ENCODE assay signal across 13 mouse cellular contexts in the genomic region with DNA sequence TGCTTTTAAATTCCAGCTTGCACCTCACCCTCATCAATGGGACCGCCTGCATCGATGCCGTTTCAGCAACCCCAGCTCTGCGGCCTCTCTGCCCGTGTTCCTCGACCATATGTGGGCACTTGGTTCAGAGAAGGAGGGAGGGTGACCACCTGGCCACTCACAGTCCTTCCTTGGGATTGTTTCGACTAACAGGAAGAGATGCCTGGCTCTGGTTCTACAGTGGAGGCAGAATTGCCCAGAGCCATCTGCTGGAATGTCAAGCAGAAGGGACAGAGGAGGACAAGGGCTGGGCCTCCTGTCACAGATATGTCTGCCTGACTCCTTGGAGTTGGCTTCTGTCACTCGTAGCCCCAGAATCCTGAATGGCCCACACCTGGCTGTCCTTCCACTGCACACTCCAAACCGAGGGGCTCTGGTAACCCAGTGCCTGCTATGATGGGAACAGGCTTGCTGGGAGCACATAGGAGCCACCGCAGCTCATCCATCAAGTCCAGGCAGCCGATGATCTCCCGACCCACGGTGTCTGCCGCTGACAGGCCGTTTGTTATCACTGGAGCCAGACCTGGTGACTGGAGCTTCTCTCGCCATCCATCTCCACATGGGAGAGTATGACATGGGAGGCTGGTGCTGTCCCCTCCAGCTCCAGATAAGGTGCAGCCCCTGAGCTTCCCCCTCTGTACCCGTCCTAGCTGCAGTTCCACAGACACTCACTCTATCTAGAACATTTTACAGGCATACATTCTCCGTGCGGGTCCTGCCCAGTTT. TPM values are rescaled to one million over a fixed set of nuclear protein-coding genes. Genes with fewer than 3 reads are reported as not detected.
A peak's percentile ranks its signal among the peaks of the same experiment; 100 is the strongest.
DNase-seq lines count a peak whose midpoint lies in the region; ATAC-seq lines count a peak whose summit lies in the region.
"Had no signal": no experiment of that assay in that cellular context is flagged by ENCODE, and none has a peak within 500 bp of the region (broad histone marks: within the 10 kb centered on the region; RNA-seq: fewer than 3 reads in every experiment).

No protein-coding gene starts in this region.

- H3K4me2 ChIP-seq in neural tube, embryonic 13.5 days, result no peak overlapping the region
- H3K4me2 ChIP-seq in intestine, embryonic 16.5 days (ENCODE audit: low read depth, low read length), result no peak overlapping the region

- H3K36me3 ChIP-seq in heart, embryonic 10.5 days, result no peaks in the 10 kb centered on the region
- H3K36me3 ChIP-seq in neural tube, embryonic 13.5 days, result no peaks in the 10 kb centered on the region
- H3K36me3 ChIP-seq in intestine, embryonic 16.5 days (ENCODE audit: control insufficient read depth, insufficient read depth, low read length), result no peaks in the 10 kb centered on the region
- H3K36me3 ChIP-seq: embryonic facial prominence, embryonic 10.5 days had no signal

- no peak for ATAC-seq in neural tube, embryonic 13.5 days (ENCODE audit: low read depth)
- ATAC-seq in intestine, embryonic 16.5 days, result peak; percentile 63
- ATAC-seq in granulocyte monocyte progenitor cell, adult 5-6 weeks (replicated peaks; ENCODE audit: poor library complexity, severe bottlenecking), result no peak
- ATAC-seq: forebrain, embryonic 14.5 days had no signal

- peak; percentile 94 for DNase-seq in heart, embryonic 10.5 days (ENCODE audit: low spot score)
- DNase-seq in heart, adult 9 months (ENCODE audit: low spot score in 2 of 2), result no peak
- no peak for DNase-seq in neural tube, embryonic 10.5 days (ENCODE audit: extremely low spot score, low spot score)
- DNase-seq in spleen, postnatal 4 days (ENCODE audit: low spot score in 2 of 2), result peak; percentile 74 to 81
- no peak for DNase-seq in right cerebral cortex, postnatal 10 days (ENCODE audit: low spot score in 2 of 2)
- DNase-seq: adrenal gland, postnatal 10 days; heart, adult 11 months; kidney, adult 18-20 months had no signal

- no peak overlapping the region for H3K9ac ChIP-seq in neural tube, embryonic 13.5 days
- H3K9ac ChIP-seq in intestine, embryonic 16.5 days (ENCODE audit: low read depth, low read length), result no peak overlapping the region

- H3K9me3 ChIP-seq in heart, embryonic 10.5 days, result no peaks in the 10 kb centered on the region
- no peaks in the 10 kb centered on the region for H3K9me3 ChIP-seq in neural tube, embryonic 13.5 days
- no peaks in the 10 kb centered on the region for H3K9me3 ChIP-seq in intestine, embryonic 16.5 days (ENCODE audit: control insufficient read depth, low read length)
- H3K9me3 ChIP-seq: embryonic facial prominence, embryonic 10.5 days had no signal

- H3K27ac ChIP-seq in heart, embryonic 10.5 days, result no peak overlapping the region
- 0 out of 2 replicates have a peak overlapping the region, but pooled peaks have one; percentile 18 for H3K27ac ChIP-seq in neural tube, embryonic 13.5 days (replicated peaks)
- H3K27ac ChIP-seq in intestine, embryonic 16.5 days (ENCODE audit: low read length), result no peak overlapping the region
- H3K27ac ChIP-seq: embryonic facial prominence, embryonic 10.5 days had no signal

- peaks cover 22% of the 10 kb centered on the region for H3K4me1 ChIP-seq in heart, embryonic 10.5 days
- peaks cover 5% of the 10 kb centered on the region for H3K4me1 ChIP-seq in neural tube, embryonic 13.5 days (replicated peaks)
- H3K4me1 ChIP-seq in intestine, embryonic 16.5 days (ENCODE audit: control insufficient read depth, insufficient read depth, low read length), result no peaks in the 10 kb centered on the region

- H3K27me3 ChIP-seq in heart, embryonic 10.5 days (ENCODE audit: insufficient read depth, poor library complexity, severe bottlenecking), result peaks cover 50% of the 10 kb centered on the region
- H3K27me3 ChIP-seq in neural tube, embryonic 13.5 days, result peaks cover 21% of the 10 kb centered on the region
- peaks cover 17% of the 10 kb centered on the region for H3K27me3 ChIP-seq in intestine, embryonic 16.5 days (replicated peaks; ENCODE audit: control insufficient read depth, insufficient read depth, low read length)

- H3K4me3 ChIP-seq in heart, embryonic 10.5 days, result no peak overlapping the region
- no peak overlapping the region for H3K4me3 ChIP-seq in neural tube, embryonic 13.5 days
- H3K4me3 ChIP-seq in intestine, embryonic 16.5 days (ENCODE audit: low read length), result no peak overlapping the region
- H3K4me3 ChIP-seq: embryonic facial prominence, embryonic 10.5 days had no signal

- WGBS in heart, embryonic 10.5 days, result 38% methylated on average over 19 of the region's 19 CpGs
- WGBS in neural tube, embryonic 13.5 days, result 67% methylated on average over 19 of the region's 19 CpGs
- WGBS in intestine, embryonic 16.5 days, result 52% methylated on average over 19 of the region's 19 CpGs

RNA-seq across cellular contexts. Expression of gene Cbfa2t3, which starts 13.6 kb away (rescaled TPM):
- 3.8 and 5.5 TPM in 2 replicates for polyA plus RNA-seq in heart, embryonic 10.5 days (2016; fragmentation: Nextera tagmentation; extraction: Ambion mirVana)
- polyA plus RNA-seq in neural tube, embryonic 13.5 days (2015; fragmentation: Nextera tagmentation; extraction: Ambion mirVana), result 21.2 and 22.2 TPM in 2 replicates
- 4.1 and 5.2 TPM in 2 replicates for polyA plus RNA-seq in intestine, embryonic 16.5 days (2015; fragmentation: Nextera tagmentation; extraction: Ambion mirVana)
- 35.4 and 37.7 TPM in 2 replicates for total RNA-seq in granulocyte monocyte progenitor cell, adult 5-6 weeks (2014; fragmentation: Nextera tagmentation)
- 8.3 and 16.0 TPM in 2 replicates for total RNA-seq in granulocyte monocyte progenitor cell, adult 5-6 weeks (2017)

Comparison
In these comparisons a context has a peak if more than half of its experiments do, and no peak if none do; other contexts are left out.
1. DNase-seq: peak in heart, embryonic 10.5 days (single experiment) and spleen, postnatal 4 days (2 of 2); none in heart, adult 9 months (0 of 2), neural tube, embryonic 10.5 days (single experiment) and right cerebral cortex, postnatal 10 days (0 of 2).